Mouse (Mus musculus) heart, postnatal 0 days (tissue): Measurements from ENCODE around the gene Abracl.

Source experiments
- CTCF ChIP-seq: IDR thresholded peaks from 2 replicates; pipeline ENCODE4 v1.5.1; 2016; ENCODE audit warnings: antibody characterized with exemption, control low read depth, low read depth
- EP300 ChIP-seq: IDR thresholded peaks from 2 replicates; pipeline ENCODE4 v1.6.1; 2016; ENCODE audit warnings: antibody characterized with exemption, low read depth

DNA sequence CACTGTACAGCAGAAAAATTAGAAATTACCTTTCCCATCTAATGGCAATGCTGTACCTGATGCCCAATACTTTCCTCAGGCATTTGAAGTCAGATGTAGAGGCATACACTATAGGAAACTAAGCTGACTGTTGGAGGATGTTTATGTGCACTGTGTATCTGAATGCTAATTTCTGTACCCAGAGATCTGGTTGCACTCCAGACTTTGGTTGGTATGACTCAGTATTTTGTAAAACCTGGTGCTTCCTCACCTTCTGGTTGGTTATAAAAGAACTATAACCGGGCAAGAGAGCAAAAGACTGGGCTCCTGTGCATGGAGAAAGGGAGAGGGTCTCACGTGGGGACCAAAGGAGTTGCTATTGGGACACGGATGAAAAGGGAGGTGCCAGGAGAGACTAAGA lies 15.8 kb downstream of the Abracl start:
- TF ChIP-seq EP300 (no peak), CTCF (no peak)
